Mouse (Mus musculus) CH12F3 (cell line): ENCODE results near the gene Defb25.

Experiments used
- in situ Hi-C: fragments of 300-500 bp; cut with MboI; formaldehyde crosslinking; loops from 2 replicates; pipeline ENCODE4 v1.14.3; 2020; ENCODE audit warnings: low sequenced_read_pairs

The Defb25 gene

DNA sequence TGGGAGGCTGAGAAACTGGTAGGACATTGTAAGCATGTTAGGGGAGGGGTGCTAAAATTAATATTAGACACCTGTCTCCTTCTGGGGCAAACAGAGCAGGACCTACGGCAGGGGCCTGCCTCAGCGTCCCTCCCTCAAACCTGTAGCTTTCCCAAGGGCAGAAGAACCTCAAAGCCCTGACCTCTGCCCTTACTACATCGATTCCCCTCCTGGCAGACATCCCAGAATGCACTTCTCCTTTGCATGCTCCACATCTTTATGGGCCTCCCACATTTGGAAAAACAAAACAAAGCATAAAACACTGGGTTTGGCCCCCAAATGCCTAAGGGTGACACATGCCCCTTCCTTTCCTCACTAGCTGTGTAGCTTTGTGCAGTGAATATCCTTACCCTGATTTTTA lies 6.4 kb upstream of the Defb25 start:
- in situ Hi-C loops = no loop called here

- in situ Hi-C loops = no loop called here
These were observed 5.2 kb upstream of the Defb25 start for GRCm38 (mm10) chr2:152628066-152628465.

DNA sequence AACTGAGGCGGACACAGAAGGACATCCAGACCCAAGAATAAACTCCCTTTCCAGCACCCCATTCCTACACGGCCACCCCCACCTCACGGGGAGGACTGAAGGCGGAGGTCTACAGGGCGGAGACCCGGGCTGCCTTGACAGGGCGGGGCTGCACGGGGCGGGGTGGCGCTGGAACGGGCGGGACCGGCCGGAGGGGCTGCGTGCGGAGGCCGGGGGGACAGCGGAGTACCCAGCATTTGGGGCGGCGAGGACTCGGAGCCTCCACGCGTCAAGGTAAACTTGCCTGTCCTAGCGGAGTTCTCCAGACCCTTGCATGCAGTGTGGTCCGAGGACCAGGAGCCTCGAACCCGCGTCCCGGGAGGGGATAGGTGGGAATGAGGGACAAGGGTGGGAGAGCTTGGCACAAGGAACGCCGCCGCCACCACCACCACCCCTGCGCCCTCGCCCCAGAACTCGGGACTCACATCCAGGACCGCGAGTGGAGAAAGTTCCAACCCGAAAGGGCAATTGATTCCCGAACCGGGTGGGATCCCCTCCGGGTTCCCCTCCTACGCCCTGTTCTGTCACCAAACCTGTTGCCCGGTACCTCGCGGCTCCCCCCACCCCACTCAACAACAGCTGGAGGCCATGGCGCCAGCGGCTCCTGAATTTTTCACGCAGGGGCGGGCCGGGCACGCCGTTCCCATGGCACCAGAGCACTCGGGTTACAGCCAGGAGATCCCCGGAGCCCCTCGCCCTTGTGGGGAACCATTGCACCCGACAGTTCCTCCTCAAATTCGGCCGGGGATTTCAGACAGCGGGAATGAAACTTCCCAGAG lies 4.1 kb upstream of the Defb25 start, which contains the start of gene Rem1:
Gene Rem1 (plus strand): TSS at position 178 of the 818 bp plus-strand sequence.
- in situ Hi-C loops = no loop called here

GRCm38 (mm10) chr2:152625256-152625655 lies 2.4 kb upstream of the Defb25 start:
- in situ Hi-C loops = no loop called here

- in situ Hi-C loops = no loop called here
These were observed 1.7 kb upstream of the Defb25 start for GRCm38 (mm10) chr2:152624566-152624965.

- in situ Hi-C loops = no loop called here
These were observed 702 bp downstream of the Defb25 start for GRCm38 (mm10) chr2:152622151-152622550.

- in situ Hi-C loops = no loop called here
These were observed 2.3 kb downstream of the Defb25 start for GRCm38 (mm10) chr2:152620367-152621134.

GRCm38 (mm10) chr2:152617374-152617773 lies 5.5 kb downstream of the Defb25 start:
- in situ Hi-C loops = loop anchor here (10.0 kb wide), 1 partner anchor 47 kb away; the partner anchor contains the start of gene H13

DNA sequence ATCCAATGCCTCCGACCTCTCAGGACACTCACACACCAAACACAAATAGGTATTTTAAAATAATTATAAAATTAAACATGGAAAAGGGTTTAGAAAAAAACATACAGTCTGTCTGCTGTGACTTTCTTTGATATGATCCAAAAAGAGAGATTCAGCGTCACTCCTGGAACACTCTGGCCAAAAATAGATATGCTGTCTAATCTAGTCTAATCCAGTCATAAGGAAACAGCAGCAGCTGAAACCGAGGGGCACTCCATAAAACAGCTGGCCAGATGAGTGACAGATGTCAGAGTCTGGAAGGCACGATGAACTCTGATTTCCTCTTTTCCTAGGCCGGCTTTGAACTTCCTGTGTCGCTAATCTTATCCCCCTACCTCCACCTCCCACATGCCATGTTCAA lies 6.4 kb downstream of the Defb25 start:
- in situ Hi-C loops = loop anchor here (10.0 kb wide), 1 partner anchor 48 kb away; the partner anchor contains the start of gene H13

- in situ Hi-C loops = loop anchor here (10.0 kb wide), 1 partner anchor 49 kb away; the partner anchor contains the start of gene H13
These were observed 7.3 kb downstream of the Defb25 start for GRCm38 (mm10) chr2:152615563-152615962.

- in situ Hi-C loops = loop anchor here (10.0 kb wide), 1 partner anchor 53 kb away; the partner anchor contains the start of gene H13
These were observed 10.7 kb downstream of the Defb25 start for GRCm38 (mm10) chr2:152612193-152612592.

DNA sequence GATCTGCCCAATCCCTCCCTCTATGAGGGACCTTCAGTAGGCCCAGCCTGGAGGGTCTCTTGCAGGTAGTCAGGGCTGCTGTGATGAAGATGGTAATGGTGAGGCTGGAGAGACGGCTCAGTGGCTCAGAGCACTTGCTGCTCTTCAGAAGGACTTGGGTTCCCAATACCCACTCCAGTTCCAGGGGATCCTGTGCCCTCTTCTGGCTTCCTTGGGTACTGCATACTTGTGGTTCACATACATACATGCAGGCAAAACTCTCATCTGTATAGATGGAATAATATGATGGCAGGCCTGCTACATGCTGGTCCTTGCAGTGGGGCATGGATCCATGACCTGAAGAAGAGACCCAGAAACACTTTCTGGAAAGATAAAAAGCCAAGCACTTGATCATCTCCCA lies 14.1 kb downstream of the Defb25 start:
- in situ Hi-C loops = no loop called here

- in situ Hi-C loops = no loop called here
These were observed 15.1 kb downstream of the Defb25 start for GRCm38 (mm10) chr2:152607746-152608145.

GRCm38 (mm10) chr2:152604057-152604456 lies 18.8 kb downstream of the Defb25 start, which contains the start of gene Defb36:
Defb36 (plus strand) TSS chr2:152604327.
- in situ Hi-C loops = no loop called here

DNA sequence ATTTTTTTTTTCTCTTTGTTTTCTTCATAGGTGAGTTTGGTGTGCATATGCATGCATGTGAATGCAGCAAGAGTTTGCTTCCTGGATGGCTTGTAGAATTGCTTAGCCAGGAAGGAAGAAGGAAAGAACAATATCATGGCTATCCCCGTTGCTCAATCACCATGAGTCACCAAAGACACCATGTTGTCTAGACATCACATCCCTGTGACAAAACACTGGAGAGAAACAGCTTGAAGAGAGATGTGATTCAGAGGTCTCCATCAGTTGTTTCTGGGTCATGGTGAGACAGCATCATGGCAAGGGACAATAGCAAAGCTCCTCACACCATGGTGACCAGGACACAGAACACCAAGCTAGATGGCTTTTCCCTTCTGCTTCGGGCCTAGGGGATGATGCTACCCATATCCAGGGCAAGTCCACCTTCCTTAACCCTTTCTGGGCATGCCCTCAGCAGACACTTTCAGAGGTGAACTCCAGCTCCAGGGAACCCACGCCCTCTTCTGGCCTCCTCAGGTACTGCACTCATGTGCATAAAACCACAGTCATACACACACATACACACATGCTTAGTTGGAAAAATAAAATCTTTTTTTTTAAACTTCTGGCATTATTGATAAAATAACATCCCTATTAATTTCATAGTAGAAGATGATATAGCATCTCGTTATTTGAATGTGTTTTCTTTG lies 21.4 kb downstream of the Defb25 start:
- in situ Hi-C loops = no loop called here

DNA sequence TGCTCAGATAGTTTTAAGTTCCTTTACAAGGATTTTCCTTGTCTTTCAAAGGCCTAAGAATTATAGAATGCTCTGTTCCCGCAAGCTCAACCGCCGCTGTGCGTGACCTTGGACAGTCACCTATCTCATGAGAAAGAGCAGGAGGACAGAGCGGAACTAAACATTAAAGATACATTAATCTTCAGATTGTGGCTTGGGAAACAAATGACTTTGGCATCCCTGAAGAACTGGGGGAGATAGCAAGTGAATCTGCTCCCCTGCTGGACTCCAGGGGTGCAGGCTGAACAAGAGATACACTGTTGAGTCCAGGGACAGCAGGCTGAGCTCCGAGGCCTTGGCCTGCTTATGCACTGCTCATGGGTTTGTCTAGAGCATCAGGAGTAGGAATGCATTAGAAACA lies 22.8 kb downstream of the Defb25 start:
- in situ Hi-C loops = no loop called here

GRCm38 (mm10) chr2:152599299-152599698 lies 23.6 kb downstream of the Defb25 start, which contains the start of gene Defb45:
Defb45 (minus strand) TSS chr2:152599399.
- in situ Hi-C loops = no loop called here

DNA sequence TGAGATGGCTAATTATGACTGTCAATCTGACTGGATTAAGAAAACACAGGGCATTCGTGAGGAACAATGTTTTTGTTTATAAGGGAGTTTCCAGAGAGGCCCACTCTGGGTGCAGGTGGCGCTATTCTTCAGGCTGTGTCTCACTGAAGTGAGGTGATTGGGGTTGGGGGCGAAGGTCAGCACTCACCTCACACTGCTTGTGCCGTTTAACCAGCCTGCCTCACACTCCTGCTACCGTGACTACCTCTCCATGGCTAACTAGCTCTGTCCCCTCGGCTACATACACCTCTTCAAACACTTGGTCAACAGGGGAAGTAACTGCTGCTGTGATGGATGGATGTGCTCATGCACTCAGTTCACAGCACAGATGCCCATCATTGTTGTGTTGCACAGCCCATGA lies 33.8 kb downstream of the Defb25 start:
- in situ Hi-C loops = no loop called here

DNA sequence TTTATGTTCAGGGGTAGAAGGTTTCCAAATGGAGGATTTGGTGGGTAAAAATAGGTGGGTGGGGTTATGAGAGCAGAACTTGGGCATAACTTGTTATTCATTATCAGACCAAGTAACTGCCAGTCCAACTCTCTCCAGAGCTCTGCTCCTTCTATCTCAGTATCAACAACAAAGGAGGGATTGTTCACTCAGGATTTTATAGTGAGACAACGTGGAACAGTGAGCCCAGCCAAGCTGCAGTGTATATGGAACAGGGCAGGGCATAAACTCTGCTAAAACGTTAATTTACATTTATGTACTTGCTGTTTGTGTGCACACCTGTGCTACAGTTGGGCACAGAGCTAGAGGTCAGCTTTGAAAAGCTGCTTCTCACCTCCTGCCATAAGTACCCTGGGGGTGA lies 34.4 kb downstream of the Defb25 start:
- in situ Hi-C loops = no loop called here

DNA sequence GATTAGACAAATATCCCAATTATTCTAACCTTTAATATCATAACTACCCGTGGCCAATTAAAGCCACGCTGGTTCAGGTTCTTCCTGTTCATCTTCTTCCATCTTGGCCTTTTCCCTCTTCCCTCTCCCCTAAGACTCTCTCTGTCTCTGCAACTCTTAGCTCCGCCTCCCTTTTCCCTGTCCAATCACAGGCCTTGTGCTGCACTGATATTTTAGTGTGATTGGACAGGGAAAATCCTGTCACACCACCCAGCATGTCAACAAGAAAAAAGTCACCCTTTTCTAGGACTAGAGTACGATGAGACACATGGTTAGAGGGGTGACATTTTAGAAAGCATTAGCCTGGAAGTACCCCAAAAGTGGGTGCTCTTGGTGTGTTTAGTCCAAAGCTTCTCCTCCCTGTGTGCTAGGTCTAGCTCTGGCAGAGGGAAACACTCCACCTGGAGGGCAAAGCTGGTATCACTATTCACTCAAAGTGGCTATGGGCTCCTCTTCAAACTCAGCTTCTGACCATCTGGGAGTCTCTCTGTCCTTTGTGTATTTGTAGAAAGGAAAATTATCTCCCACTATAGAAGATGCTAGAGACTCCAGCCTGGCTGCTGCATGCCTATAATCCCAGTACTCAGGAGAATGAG lies 35.8 kb downstream of the Defb25 start:
- in situ Hi-C loops = no loop called here
